Mouse (Mus musculus): ENCODE results near the gene Tmem178. TPM values are rescaled to one million over a fixed set of nuclear protein-coding genes. Genes with fewer than 3 reads are reported as not detected.

Gene Tmem178
- polyA plus RNA-seq (2014; fragmentation: Nextera tagmentation; extraction: Ambion mirVana), result 12.8 and 14.2 TPM in 2 replicates

- Histone ChIP-seq H3K27ac (ENCODE audit: low read depth, low read length) (peak within 1 kb of the TSS; percentile 63), H3K4me2 (peak within 1 kb of the TSS; percentile 96), H3K9ac (ENCODE audit: low read length) (peak within 1 kb of the TSS; percentile 89), H3K4me3 (ENCODE audit: low read depth, low read length) (peak within 1 kb of the TSS; percentile 81), H3K4me1 (ENCODE audit: control insufficient read depth, insufficient read depth, low read length) (peaks cover 2% of the 10 kb centered on the region; the same call in 1 of the 2 replicates), H3K27me3 (ENCODE audit: control insufficient read depth, insufficient read depth, low read length) (no peaks in the 10 kb centered on the region; the same call in none of the 2 replicates), H3K9me3 (ENCODE audit: control insufficient read depth, low read length) (no peaks in the 10 kb centered on the region), H3K36me3 (ENCODE audit: control insufficient read depth, insufficient read depth, low read length) (no peaks in the 10 kb centered on the region)
- ATAC-seq (ENCODE audit: low FRiP score) (peak; percentile 88), DNase-seq (ENCODE audit: low spot score, missing footprints) (peak; percentile 95)
- under 1% methylated on average over 77 of the region's 84 CpGs for WGBS
These were observed at the start of gene Tmem178 for GRCm38 (mm10) chr17:80944530-80945198. Tmem178 (plus strand) TSS chr17:80944632.

- 20% methylated on average over 2 of the region's 2 CpGs for WGBS
- H3K9ac ChIP-seq (ENCODE audit: low read length), result no peak overlapping the region
- ATAC-seq (ENCODE audit: low FRiP score) (no peak), DNase-seq (ENCODE audit: low spot score, missing footprints) (peak; percentile 47)
- no peak overlapping the region for H3K4me2 ChIP-seq
- H3K36me3 ChIP-seq (ENCODE audit: control insufficient read depth, insufficient read depth, low read length), result no peaks in the 10 kb centered on the region
- no peaks in the 10 kb centered on the region for H3K27me3 ChIP-seq (ENCODE audit: control insufficient read depth, insufficient read depth, low read length)
- no peak overlapping the region for H3K27ac ChIP-seq (ENCODE audit: low read depth, low read length)
- no peak overlapping the region for H3K4me3 ChIP-seq (ENCODE audit: low read depth, low read length)
- H3K4me1 ChIP-seq (ENCODE audit: control insufficient read depth, insufficient read depth, low read length), result no peaks in the 10 kb centered on the region; the same call in 1 of the 2 replicates
- H3K9me3 ChIP-seq (ENCODE audit: control insufficient read depth, low read length), result no peaks in the 10 kb centered on the region
These were observed 48.0 kb upstream of the Tmem178 start for GRCm38 (mm10) chr17:80896481-80896880.

- DNase-seq (ENCODE audit: low spot score, missing footprints) (peak; percentile 62), ATAC-seq (ENCODE audit: low FRiP score) (no peak)
- H3K4me1 ChIP-seq (ENCODE audit: control insufficient read depth, insufficient read depth, low read length), result no peaks in the 10 kb centered on the region; the same call in 1 of the 2 replicates
- no peak overlapping the region for H3K4me3 ChIP-seq (ENCODE audit: low read depth, low read length)
- H3K27me3 ChIP-seq (ENCODE audit: control insufficient read depth, insufficient read depth, low read length), result no peaks in the 10 kb centered on the region
- no peak overlapping the region for H3K4me2 ChIP-seq
- H3K27ac ChIP-seq (ENCODE audit: low read depth, low read length), result no peak overlapping the region
- no peaks in the 10 kb centered on the region for H3K9me3 ChIP-seq (ENCODE audit: control insufficient read depth, low read length)
- no peaks in the 10 kb centered on the region for H3K36me3 ChIP-seq (ENCODE audit: control insufficient read depth, insufficient read depth, low read length)
- WGBS, result 69% methylated on average over 9 of the region's 9 CpGs
- H3K9ac ChIP-seq (ENCODE audit: low read length), result no peak overlapping the region
These were observed 46.6 kb upstream of the Tmem178 start for GRCm38 (mm10) chr17:80897709-80898440.

GRCm38 (mm10) chr17:80899513-80900199 is 44.8 kb upstream of the Tmem178 start:
- peak; percentile 64; the same call in 1 of the 2 replicates for ATAC-seq (ENCODE audit: low FRiP score)
- H3K27me3 ChIP-seq (ENCODE audit: control insufficient read depth, insufficient read depth, low read length), result no peaks in the 10 kb centered on the region

GRCm38 (mm10) chr17:80900200-80900520 is 44.3 kb upstream of the Tmem178 start:
- Histone ChIP-seq H3K9ac (ENCODE audit: low read length) (no peak overlapping the region), H3K27me3 (ENCODE audit: control insufficient read depth, insufficient read depth, low read length) (no peaks in the 10 kb centered on the region), H3K4me2 (no peak overlapping the region), H3K36me3 (ENCODE audit: control insufficient read depth, insufficient read depth, low read length) (no peaks in the 10 kb centered on the region), H3K9me3 (ENCODE audit: control insufficient read depth, low read length) (no peaks in the 10 kb centered on the region), H3K4me3 (ENCODE audit: low read depth, low read length) (no peak overlapping the region), H3K4me1 (ENCODE audit: control insufficient read depth, insufficient read depth, low read length) (no peaks in the 10 kb centered on the region; the same call in 1 of the 2 replicates), H3K27ac (ENCODE audit: low read depth, low read length) (no peak overlapping the region)
- DNase-seq (ENCODE audit: low spot score, missing footprints) (peak; percentile 72), ATAC-seq (ENCODE audit: low FRiP score) (no peak)
- 66% methylated on average over 2 of the region's 2 CpGs for WGBS

More at GRCm38 (mm10) chr17:80899513-80900199, 44.8 kb upstream of the Tmem178 start:
- Histone ChIP-seq H3K9me3 (ENCODE audit: control insufficient read depth, low read length) (no peaks in the 10 kb centered on the region), H3K9ac (ENCODE audit: low read length) (no peak overlapping the region), H3K4me3 (ENCODE audit: low read depth, low read length) (no peak overlapping the region), H3K4me2 (no peak overlapping the region), H3K4me1 (ENCODE audit: control insufficient read depth, insufficient read depth, low read length) (no peaks in the 10 kb centered on the region; the same call in 1 of the 2 replicates), H3K27ac (ENCODE audit: low read depth, low read length) (no peak overlapping the region), H3K36me3 (ENCODE audit: control insufficient read depth, insufficient read depth, low read length) (no peaks in the 10 kb centered on the region)
- no peak for DNase-seq (ENCODE audit: low spot score, missing footprints)
- WGBS, result 68% methylated on average over 9 of the region's 9 CpGs

- DNase-seq (ENCODE audit: low spot score, missing footprints) (peak; percentile 44), ATAC-seq (ENCODE audit: low FRiP score) (no peak)
These were observed 42.5 kb upstream of the Tmem178 start for GRCm38 (mm10) chr17:80901885-80902284.

GRCm38 (mm10) chr17:80903121-80903875 is 41.1 kb upstream of the Tmem178 start:
- WGBS, result 87% methylated on average over 11 of the region's 11 CpGs
- H3K27me3 ChIP-seq (ENCODE audit: control insufficient read depth, insufficient read depth, low read length), result no peaks in the 10 kb centered on the region
- H3K4me1 ChIP-seq (ENCODE audit: control insufficient read depth, insufficient read depth, low read length), result no peaks in the 10 kb centered on the region; the same call in 1 of the 2 replicates
- H3K4me3 ChIP-seq (ENCODE audit: low read depth, low read length), result no peak overlapping the region
- peak; percentile 73 for DNase-seq (ENCODE audit: low spot score, missing footprints)
- ATAC-seq (ENCODE audit: low FRiP score), result no peak
- H3K27ac ChIP-seq (ENCODE audit: low read depth, low read length), result no peak overlapping the region
- H3K9me3 ChIP-seq (ENCODE audit: control insufficient read depth, low read length), result no peaks in the 10 kb centered on the region
- no peak overlapping the region for H3K9ac ChIP-seq (ENCODE audit: low read length)
- no peaks in the 10 kb centered on the region for H3K36me3 ChIP-seq (ENCODE audit: control insufficient read depth, insufficient read depth, low read length)
- H3K4me2 ChIP-seq, result no peak overlapping the region

More at GRCm38 (mm10) chr17:80901885-80902284, 42.5 kb upstream of the Tmem178 start:
- WGBS, result 81% methylated on average over 6 of the region's 6 CpGs
- no peak overlapping the region for H3K9ac ChIP-seq (ENCODE audit: low read length)
- no peak overlapping the region for H3K4me3 ChIP-seq (ENCODE audit: low read depth, low read length)
- no peaks in the 10 kb centered on the region for H3K36me3 ChIP-seq (ENCODE audit: control insufficient read depth, insufficient read depth, low read length)
- no peaks in the 10 kb centered on the region; the same call in 1 of the 2 replicates for H3K4me1 ChIP-seq (ENCODE audit: control insufficient read depth, insufficient read depth, low read length)
- H3K27me3 ChIP-seq (ENCODE audit: control insufficient read depth, insufficient read depth, low read length), result no peaks in the 10 kb centered on the region
- H3K4me2 ChIP-seq, result no peak overlapping the region
- no peaks in the 10 kb centered on the region for H3K9me3 ChIP-seq (ENCODE audit: control insufficient read depth, low read length)
- H3K27ac ChIP-seq (ENCODE audit: low read depth, low read length), result no peak overlapping the region

- DNase-seq (ENCODE audit: low spot score, missing footprints) (peak; percentile 49), ATAC-seq (ENCODE audit: low FRiP score) (peak; percentile 24; the same call in 1 of the 2 replicates)
- Histone ChIP-seq H3K9me3 (ENCODE audit: control insufficient read depth, low read length) (no peaks in the 10 kb centered on the region), H3K27me3 (ENCODE audit: control insufficient read depth, insufficient read depth, low read length) (no peaks in the 10 kb centered on the region), H3K27ac (ENCODE audit: low read depth, low read length) (no peak overlapping the region), H3K36me3 (ENCODE audit: control insufficient read depth, insufficient read depth, low read length) (no peaks in the 10 kb centered on the region), H3K4me1 (ENCODE audit: control insufficient read depth, insufficient read depth, low read length) (no peaks in the 10 kb centered on the region), H3K4me2 (no peak overlapping the region), H3K9ac (ENCODE audit: low read length) (no peak overlapping the region), H3K4me3 (ENCODE audit: low read depth, low read length) (no peak overlapping the region)
- WGBS, result 58% methylated on average over 5 of the region's 5 CpGs
These were observed 40.4 kb upstream of the Tmem178 start for GRCm38 (mm10) chr17:80904061-80904460.
